Mouse (Mus musculus) ES-Bruce4 (cell line): ENCODE measurements around the gene Exosc8.

Experiments used
- CTCF ChIP-seq: IDR thresholded peaks from one replicate; pipeline ENCODE4 v1.8.1; 2011; ENCODE audit warnings: low read depth, low read length
- EP300 ChIP-seq: IDR thresholded peaks from 2 replicates; pipeline ENCODE4 v1.6.1; 2011; ENCODE audit warnings: low read depth, low read length; ENCODE audit not compliant: insufficient read depth
- POLR2A ChIP-seq: IDR thresholded peaks from one replicate; pipeline ENCODE4 v1.8.1; 2011; ENCODE audit warnings: low read length; ENCODE audit not compliant: insufficient read depth

- TF ChIP-seq CTCF (no peak), EP300 (no peak), POLR2A (no peak)
Measured at GRCm38 (mm10) chr3:54755145-54756041, 20.2 kb upstream of the Exosc8 start, which contains the start of gene Smad9.
